Mouse (Mus musculus) hematopoietic stem cell, adult 5-6 weeks (primary cell): Measurements from ENCODE around the gene Ppat. TPM values are rescaled to one million over a fixed set of nuclear protein-coding genes. Genes with fewer than 3 reads are reported as not detected.
"Not testable (repeated sequence)": the region's sequence is repeated elsewhere in the genome, so short reads cannot be mapped to it uniquely, and the experiment has no call there.

ENCODE experiments used
- ATAC-seq, 2 experiments: fragments of 125-278 bp in 1 of 2; replicated peaks in 1 of 2; 2 replicates each; pipeline ENCODE4 v1.8.0; 2016 to 2017; ENCODE audit warnings: inconsistent platforms in 2 of 2, mild to moderate bottlenecking in 2 of 2, moderate number of reproducible peaks in 2 of 2, low read depth in 1 of 2, moderate TSS enrichment in 1 of 2; ENCODE audit not compliant: low FRiP score in 2 of 2, poor library complexity in 2 of 2, severe bottlenecking in 2 of 2, insufficient read depth in 1 of 2, low TSS enrichment in 1 of 2
- total RNA-seq: library from RNA; stranded (forward); fragments of 172-1452, 232-1000 nt; gene quantifications from 2 replicates; pipeline ENCODE4 v1.2.3, GENCODE M21; 2017

Ppat gene
- total RNA-seq: 72.3 and 95.1 TPM in 2 replicates

DNA sequence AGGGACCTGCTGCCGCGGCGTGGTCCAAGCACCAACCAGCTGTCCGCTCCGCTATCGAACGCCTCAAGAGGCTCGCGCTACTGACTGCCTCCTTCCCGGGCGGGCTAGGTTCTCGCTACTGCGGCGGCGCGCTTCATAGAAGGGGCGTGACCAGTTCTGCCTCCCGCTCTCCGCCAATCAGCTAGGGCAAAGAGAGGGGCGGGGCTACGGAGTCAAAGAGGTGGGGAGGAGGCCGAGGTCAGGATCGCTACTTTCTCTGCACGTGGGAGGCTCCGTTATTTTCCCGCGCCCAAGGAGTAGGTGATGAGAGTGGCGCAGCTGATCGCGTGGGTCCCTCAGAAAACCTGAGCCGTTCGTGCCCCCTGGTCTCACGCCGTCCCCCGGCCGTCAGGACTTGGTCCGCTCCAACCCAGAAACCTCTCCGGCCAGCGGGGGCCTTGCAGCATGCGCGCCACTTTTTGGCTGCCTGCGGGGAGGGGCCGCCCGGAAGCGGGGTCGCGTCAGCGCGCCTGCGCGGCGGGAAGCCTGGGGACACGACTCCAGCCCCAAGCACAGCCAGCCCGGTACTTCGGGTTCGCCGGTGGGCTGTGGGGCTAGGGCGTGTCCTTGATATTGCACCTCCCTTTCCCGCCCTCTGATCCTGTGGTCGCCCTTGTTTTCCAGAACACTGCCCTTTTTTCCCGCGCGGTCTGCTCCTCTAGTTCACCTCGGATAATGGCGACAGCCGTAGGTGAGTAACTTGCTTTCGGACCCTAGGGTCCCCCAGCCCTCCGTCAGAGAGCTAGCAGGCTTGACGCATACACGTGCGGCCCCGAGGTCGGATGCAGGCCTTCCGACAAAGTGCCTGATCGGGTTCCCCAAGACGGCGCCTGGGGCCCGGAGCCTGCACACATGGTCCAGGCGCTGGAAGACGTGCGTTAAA, at the start of gene Ppat, which contains the start of gene Paics:
Gene Ppat, minus strand, starts transcription at position 473 of the 922 bp plus-strand sequence.
Gene Paics, plus strand, starts transcription at position 202 of the 922 bp plus-strand sequence.
- ATAC-seq: peak; percentile 85 to 94

DNA sequence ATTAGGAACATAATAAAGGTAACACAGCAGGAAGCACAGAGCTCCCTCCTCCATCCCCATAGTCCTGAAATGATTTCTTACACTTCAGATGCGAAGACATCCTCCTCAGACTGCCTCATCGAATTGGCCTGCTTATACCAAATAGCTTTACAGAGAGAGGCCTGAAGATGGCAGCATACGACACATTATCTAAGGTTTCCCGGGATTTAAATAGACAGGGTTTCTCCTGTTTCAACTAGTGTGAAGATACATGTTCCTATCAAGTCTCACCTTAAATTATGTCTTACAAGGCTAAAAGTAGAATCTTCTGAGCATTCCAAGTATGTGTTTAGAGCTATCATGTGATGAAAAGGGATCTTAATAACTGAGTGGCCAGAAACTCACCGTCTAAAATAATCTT, 47.0 kb upstream of the Ppat start:
- ATAC-seq: no peak

DNA sequence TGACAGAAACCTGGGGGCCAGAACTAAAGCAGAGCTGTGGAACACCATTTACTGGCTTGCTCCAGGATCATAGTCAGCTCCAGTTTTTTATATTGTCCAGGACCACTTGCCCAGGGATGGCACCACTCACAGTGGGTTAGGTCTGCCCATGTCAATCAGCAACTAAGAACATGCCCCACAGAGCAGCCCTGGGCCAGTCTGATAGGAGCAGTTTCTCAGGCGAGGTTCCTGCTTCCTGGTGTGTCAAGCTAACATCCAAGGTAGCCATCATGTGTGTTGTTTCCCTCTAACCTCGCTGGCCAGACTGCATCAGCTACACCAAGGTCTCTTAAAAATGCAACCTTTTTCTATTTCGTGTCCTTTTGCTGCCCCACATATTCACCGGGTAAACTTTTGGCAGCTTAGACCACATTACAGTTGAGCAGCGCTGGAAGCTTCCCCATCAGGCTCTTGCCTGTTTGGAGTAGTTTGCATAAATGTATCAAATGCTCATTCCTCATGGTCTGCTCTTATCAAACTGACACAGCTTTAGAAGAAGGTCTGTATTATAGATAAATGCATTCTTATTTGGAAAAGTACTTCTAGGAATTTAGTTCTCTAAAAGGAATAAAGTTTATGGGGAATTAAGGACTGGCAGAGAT, 41.9 kb upstream of the Ppat start:
- ATAC-seq: no peak

DNA sequence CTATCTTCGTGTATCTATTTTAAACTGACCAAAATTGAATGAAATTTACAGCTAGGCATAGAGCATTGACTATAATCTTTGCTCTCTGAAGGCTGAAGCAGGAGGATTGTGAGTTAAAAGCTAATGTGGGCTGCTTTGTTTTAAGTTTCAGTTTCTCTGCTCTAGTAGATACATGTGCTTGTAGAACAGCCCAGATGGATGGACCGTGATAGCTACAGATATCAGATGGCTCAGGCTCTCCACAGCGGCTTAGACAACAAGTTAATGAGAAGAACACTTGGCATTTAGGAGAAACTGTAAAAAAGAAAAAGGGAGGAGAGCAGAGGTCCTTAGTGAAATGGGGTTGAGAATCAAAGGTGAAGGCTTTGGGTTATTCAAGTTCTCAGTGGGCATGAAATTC, 39.4 kb upstream of the Ppat start:
- no peak for ATAC-seq

DNA sequence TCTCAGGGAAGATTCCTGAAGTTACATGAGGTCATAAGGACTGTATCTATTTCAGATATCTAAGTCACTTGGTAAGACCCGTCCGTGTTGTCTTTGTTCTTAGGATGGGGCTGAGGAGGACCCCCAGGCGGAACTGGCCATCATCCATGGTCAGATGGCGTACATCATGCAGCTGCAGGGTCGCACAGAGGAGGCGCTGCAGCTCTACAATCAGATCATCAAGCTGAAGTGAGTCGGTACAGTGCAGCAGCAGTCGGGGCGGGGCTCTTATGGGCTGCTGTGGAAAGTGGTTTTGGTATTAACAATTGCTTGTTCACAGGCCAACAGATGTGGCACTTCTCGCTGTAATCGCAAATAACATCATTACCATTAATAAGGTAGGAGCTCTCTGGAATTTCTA, 32.6 kb upstream of the Ppat start:
- ATAC-seq: no peak

DNA sequence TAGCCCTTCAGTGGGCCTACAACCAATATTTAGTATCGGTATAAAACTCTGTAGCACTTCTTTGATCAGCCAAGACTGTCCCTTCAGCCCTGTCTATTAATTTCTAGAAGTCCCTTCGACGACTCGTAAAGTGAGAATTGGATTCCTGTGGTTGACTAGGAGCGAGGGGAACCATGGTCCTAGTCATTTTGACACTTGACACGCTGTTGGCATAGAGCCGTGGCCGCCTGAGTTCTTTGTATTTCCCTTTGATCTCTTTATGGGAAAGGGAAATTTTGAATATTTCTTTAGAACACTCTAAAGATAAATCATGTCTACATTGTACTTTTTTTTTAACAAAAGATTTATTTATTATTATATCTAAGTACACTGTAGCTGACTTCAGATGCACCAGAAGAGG, 24.4 kb upstream of the Ppat start:
- ATAC-seq: no peak

DNA sequence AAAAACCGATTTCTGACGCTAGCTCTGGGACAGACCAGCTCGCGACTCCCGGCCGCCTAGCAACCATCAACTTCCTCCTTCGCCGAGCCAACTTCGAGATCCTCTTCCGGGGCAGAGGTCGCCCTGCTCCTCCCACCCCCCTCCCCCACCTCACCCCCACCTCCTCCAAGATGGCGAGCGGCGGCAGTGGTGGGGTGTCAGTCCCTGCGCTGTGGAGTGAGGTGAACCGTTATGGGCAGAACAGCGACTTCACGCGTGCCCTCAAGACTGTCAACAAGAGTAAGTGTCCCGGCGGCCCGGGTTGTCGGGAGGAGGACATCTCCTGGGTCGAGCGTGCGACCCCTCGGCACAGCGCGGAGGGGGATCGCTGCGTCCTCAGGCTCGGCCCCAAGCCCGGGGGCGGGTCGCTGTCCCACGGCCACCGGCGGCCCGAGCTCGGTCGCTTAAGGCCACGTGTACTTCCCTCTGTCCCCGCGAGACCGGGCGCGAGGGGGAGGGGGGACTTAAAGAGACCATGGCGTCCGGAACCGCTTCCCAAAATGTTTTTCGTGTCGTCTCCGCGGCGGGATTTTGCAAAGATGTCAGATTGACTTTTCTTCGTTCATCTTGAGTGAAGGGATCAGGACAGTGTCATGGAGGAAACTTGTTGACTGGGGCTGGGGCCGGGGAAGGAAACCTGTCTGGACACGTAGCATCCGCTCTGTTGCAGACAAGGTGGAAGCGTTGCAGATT, 23.3 kb upstream of the Ppat start, which contains the start of gene Srp72:
Gene Srp72, plus strand, starts transcription at position 130 of the 732 bp plus-strand sequence.
- peak; percentile 89 to 91 for ATAC-seq

DNA sequence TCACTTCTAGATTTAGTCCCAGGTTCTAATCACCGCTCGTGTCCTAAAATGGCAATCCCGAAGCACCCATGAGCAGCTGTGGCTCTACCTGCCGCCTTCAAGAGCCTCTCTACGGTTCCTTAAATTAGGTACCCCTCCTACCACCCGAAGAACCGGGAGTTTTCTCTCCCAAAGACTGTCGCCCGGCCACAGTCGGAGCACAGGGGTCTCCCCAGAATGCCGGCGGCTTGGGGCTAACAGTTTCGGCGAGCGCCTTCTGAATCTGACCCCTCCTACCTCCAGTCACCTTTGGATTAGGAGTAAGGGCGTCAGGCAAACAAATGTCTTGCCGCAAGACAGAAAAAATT, 22.8 kb upstream of the Ppat start:
- peak; percentile 14 to 22; a peak in 2 of 4 replicates for ATAC-seq

DNA sequence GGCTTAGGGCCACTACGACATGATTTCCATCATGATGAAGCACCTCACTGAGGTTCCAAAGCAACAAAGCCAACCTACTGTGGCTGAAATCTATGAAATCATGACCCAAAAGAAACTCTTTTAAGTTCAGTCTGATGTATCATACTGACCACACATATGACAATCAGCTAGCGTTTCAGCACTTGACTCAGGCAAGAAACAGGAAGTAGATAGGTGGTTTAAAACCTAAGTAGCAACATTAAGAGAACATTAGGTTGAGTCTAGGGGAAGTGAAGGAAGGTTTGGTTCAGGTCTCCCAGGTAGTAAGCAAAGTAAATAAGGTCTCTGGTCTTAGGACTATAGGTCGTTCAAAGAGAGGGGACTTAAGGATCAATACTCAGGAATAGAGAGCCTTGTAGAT, 22.1 kb upstream of the Ppat start:
- peak; percentile 55 to 63; a peak in 2 of 4 replicates for ATAC-seq

DNA sequence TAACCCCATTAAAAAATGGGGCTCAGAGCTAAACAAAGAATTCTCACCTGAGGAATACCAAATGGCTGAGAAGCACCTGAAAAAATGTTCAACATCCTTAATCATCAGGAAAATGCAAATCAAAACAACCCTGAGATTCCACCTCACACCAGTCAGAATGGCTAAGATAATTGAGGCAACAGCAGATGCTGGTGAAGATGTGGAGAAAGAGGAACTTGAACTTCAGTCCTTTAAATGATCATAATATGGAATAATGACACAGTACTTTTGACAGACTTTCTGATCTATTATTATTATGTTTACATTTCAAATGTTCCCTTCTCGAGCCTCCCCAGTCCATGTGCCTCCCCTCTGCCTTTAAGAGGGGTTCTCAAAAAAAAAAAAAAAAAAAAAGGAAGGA, 19.7 kb upstream of the Ppat start:
- ATAC-seq: not testable (repeated sequence)

DNA sequence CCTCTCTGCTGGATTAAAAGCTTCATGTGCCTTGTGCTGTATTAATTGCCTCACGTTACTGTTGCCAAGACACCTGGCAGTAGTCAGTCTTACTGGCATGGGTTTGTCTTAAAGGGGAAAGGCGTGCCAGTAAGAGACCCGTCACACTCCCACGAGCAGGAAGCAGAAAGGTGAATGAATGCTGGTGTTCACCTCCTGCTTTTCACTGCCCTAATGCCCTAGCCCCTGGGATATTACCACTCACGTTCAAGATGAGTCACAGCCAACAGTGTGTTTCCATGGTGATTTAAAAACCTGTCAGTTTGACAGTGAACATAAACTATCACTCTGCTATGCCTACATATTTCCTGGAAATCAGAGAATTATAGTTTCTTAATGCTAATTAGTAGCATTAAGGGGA, 17.9 kb upstream of the Ppat start:
- ATAC-seq: no peak

DNA sequence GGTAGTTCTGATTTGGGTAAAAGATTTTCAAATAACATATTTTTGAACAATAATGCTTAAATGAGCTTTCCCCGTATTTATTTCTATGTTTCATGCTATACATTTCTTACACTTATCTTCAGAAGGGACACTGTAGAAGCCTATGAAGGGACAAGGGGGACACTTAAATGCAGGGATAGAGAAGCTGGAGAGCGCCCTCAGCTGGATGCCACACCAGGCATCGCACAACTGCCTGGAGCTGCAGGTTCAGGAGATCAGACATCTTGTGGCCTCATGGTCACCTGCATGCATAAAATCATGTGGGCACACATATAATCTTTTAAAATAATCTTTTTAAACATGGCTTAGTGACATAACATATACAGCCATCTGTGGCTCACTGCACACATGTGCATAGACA, 13.3 kb upstream of the Ppat start:
- ATAC-seq: no peak

DNA sequence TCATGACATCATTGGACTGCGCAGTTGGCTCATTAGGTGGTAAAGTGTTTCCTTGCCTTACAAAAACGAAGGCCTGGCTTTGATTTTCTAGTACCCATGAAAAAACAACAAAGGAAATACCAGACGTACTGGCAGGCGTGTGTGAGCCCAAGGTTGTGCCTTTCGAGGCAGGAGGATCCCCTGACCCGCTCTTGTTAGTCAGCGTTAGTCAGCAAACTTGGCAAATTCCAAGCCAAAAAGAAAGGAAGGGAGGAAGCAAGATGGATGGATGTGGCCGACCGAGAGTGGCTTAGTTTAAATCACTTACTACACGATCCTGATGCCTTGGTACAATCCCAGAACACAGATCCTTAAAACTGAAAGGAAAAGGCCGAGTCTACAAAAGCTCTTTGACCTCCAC, 11.2 kb upstream of the Ppat start:
- ATAC-seq: no peak

DNA sequence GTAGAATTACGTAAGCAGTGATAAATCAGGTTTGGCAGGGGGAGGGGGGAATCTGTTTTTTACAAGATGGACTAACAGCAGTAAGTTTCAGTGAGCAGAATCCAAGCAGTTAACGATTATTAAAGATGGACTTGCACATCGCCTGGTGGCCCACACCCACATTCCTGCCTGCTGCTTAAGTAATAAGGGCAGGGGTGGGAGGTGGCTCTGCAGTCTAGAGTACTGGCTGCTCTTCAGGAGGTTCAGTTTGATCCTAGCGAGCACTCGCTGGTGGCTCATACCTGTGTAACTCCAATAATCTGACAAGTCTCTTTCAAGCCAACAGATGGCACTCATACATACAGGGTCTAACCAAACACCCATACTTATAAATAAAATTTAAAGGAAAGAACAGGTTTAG, 8.2 kb upstream of the Ppat start:
- ATAC-seq: no peak

DNA sequence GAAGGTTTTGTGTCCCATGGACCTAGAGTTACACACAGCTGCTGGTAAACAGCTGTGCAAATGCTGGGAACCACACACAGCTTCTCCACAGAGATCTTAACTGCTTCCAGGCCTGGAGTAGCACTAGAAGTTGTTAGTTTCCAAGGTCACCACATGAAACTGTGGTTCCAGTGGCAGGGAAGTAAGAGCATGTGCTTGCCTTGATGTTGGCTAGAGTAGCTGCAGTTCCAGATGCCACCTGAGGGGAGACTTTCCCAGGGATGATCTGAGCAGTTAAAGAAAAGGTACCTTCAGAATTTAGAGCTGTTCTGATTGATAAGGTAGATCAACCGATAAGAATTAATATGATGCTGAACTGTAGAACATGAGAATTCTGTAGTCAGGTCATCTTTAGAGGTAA, 6.6 kb upstream of the Ppat start:
- peak in 1 of 2 experiments; percentile 60; a peak in 2 of 4 replicates for ATAC-seq

DNA sequence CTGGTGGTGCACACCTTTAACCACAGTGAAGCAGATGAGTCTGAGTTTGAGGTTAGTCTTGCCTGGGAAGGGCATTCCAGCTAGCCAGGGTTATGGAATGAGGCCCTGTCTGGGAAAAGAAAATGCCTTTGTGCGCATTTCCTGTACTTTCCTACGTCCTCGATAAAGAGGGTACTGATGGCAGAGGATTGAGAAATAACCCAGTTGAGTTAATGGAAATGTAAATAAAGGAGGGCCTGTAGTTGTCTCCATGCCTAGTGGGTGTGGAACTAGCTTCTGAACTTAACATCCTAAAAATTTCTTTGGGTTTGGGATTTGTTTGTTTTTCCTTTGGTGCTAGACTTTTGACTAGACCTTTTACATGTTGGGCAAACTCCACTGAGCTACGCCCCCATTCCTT, 4.1 kb upstream of the Ppat start:
- ATAC-seq: no peak

DNA sequence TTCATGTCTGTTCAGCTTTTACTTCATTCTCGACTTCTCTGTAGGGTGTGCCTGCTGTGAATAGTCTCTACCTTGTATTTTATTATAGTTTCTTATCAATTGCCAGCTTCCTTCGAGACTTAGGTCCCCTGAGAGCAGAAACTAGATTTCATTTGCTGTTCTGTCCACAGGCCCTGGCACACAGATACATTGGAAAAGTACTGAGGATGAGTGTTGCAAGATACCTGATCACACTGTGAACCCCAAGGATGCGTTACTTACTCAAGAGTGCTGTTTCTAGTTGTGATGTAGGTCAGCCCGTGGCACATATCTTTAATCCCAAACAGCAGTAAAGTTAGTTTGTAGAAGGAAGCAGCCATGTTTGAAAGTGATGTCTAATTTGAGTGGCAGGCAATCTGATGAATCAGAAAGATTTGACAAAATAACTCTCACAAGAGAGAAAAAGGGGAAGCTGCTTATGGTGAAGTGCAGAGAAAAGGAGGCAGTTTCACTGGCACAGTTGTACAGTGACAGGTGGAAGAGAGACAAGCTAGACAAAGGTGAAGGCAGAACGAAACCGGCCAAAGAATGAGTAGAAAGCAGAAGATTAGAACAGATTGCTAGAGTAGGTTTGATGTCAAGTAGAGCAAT, 3.0 kb upstream of the Ppat start:
- ATAC-seq: no peak
